Mouse (Mus musculus) adrenal gland, postnatal 36 days (tissue): ENCODE results near the gene Armcx5. TPM values are rescaled to one million over a fixed set of nuclear protein-coding genes. Genes with fewer than 3 reads are reported as not detected.
"Not testable (repeated sequence)": the region's sequence is repeated elsewhere in the genome, so short reads cannot be mapped to it uniquely, and the experiment has no call there.

Experiments
- DNase-seq, 2 experiments: peaks; one replicate each; pipeline ENCODE4 v3.0.0; 2021; ENCODE audit warnings: mixed read lengths in 1 of 2
- long read RNA-seq, 2 experiments: library from polyadenylated mRNA; stranded (forward); transcript quantifications; one replicate each; pipeline ENCODE4 v2.0.0; 2021; ENCODE audit warnings: borderline sequencing depth in 2 of 2
- total RNA-seq, 2 experiments: library from RNA; stranded (reverse); gene quantifications; 2 replicates each; pipeline ENCODE4 v1.2.3; 2021

Gene Armcx5
- total RNA-seq, result 10 to 100 TPM in 1 of 2 experiments, 1 to 10 TPM in 1; 8.3 to 22.0 TPM
- long read RNA-seq, experiment 1, transcript Armcx5-201 (4 exons, 2,779 nt), result major isoform, 17 of 17 reads
- long read RNA-seq, experiment 1, partial matches to known transcripts, result 0 of 17 reads
- long read RNA-seq, experiment 1, other reads (novel, unspliced or antisense), result 0 of 17 reads
- long read RNA-seq, experiment 2, partial matches to known transcripts, result 0 of 2 reads
- long read RNA-seq, experiment 2, other reads (novel, unspliced or antisense), result 0 of 2 reads

DNA sequence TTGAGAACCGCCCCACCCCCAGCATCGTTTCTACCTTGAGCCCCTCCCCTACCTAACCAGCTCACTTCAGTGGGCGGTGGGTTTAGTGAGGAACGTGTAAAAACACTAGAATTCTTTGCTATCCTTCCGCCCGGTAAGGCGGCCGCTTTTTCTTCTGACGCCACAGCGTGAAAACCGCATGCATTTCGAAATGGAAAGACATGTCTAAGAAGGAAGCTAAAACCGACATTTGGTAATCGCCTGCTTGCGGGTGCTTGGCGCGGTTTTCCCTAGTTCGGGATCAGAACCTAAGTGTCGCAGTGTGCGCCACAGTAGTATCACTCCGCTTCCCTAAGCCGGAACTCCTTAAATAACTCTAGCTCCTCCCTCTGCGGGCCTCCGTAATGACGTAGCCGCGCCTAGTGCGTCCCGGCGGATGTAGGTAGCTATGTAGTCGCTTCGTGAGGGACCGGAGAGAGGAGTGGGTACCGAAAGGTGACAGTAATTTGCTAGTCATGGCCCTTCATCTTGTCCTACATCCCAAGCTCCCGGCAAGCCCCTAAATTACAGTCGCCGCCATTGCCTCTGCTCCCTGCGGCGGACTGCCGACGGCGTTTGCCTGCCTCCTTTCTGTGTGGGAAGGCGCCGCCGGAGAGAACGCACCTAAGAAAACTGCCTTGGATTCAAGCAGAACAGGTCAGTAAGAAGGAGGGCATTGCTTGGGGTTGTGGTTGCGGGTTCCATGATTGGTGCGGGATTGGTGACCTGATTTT is at the start of gene Armcx5, which contains the start of gene Gprasp1:
Armcx5 (plus strand) TSS at position 430 of the 752 bp plus-strand sequence.
Gprasp1 (plus strand) TSS at position 430 of the 752 bp plus-strand sequence.
- peak; percentile 90 for DNase-seq

DNA sequence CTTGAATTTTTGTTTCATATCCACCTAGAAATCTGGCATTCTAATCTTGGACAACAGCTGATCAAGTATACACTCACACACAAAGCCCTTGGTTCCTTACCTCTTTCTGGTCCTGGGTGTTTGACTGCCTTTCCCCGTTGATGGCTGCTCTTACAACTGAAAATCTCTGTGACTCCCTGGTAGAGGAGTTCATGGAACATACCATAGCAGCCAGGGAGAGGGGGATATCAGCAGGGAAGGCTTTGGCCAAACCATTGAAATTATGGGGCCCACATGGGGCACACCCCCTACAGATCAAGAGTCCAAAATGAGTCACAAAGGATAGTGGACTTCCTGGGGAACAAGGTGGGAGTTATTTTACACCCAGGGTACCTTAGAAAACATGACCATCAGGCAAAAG is 48.9 kb upstream of the Armcx5 start, which contains the start of gene Tcp11x2:
Tcp11x2 (minus strand) TSS at position 158 of the 400 bp plus-strand sequence.
- no peak for DNase-seq

DNA sequence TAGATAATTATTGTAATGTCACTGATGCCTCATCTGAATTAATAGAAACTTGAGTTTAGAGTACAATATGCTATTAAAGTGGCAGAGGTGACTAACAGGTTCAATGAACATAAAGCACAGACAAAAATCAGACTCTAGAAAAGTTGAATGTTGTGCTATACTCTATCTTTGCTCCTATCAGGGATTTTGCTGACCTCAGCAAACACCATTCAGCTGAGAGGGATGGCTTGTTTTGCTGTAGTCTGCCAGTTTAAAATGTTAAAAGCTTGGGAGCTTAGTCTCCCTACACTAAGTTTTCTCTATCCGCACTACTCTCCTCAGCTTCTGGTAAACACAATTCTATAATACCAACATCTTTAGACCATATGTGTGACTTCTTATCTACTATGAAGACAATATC is 39.4 kb upstream of the Armcx5 start:
- DNase-seq, result no peak

- DNase-seq, result no peak
Observed at GRCm38 (mm10) chrX:135704349-135704748, 38.2 kb upstream of the Armcx5 start.

DNA sequence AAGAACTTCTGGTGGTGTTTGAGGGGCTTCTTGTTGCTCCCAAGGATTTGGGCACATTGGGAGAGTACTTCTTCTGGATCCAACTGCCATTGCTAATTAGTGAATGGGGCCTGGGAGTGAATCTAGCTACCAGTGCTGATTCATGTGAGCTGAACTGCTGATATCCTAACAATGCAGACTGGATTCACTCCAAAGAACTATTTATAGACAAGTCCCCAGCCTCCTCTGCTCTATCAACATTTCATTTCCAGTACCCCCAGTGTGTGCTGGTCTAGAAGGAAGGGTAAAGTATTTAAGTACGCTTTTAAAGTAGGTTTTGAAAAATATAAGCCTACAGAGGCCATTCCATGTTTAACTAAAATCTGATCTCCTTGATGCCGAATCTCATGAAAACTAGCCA is 29.7 kb upstream of the Armcx5 start:
- DNase-seq, result no peak

DNA sequence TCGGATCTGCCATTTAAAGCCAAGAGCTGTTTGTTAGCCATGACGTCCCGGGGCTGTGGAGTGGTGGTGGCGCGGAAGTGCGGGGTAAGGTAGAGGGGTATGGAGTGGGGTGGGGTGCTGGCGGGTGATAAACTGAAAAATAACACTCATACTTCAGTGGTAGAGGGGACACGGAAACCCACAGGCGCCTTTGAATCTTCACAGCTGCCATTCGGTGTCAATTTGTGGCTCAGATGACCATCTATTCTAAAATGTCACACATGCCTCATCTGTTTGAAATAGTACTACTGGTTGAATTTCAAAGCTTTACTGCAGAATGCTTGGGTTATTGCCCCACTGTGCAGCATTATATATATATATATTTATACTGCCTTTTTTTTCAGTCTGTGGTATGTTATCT is 17.4 kb upstream of the Armcx5 start, which contains the start of gene Tmsb15a:
Tmsb15a (minus strand) TSS at position 101 of the 400 bp plus-strand sequence.
- no peak for DNase-seq

- no peak for DNase-seq
Observed at GRCm38 (mm10) chrX:135738730-135739520, 3.6 kb upstream of the Armcx5 start.

DNA sequence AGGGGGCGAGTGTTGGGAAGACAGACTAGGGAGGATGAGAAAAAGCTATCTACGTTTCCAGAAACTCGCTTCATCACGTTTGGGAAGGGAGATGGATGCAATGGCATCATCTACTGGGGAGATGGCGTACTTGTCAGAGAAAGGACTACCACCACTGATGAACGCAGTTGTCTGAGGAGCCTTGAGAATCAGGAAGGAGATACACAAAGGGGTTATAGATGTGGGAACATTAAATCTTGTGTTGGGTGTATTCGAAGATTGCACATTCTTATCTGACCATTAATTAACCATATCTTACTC is 473 bp downstream of the Armcx5 start:
- DNase-seq, result no peak

DNA sequence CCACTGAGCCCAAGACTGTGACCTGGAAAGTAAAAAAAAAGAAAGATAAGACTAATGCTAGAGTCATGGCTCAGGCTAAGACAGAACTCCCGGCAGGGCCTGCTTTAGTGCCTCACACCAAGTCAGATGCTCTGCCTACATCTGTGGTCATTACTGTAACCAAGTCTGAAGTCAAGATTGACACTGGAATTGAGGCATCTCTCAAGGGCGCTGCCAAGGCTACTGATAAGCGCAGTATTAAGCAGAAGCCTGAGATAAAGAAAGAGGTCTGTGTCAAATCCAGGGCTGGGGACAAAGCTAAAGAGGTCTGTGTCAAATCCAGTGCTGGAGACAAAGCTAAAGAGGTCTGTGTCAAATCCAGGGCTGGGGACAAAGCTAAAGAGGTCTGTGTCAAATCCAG is 2.8 kb downstream of the Armcx5 start:
- DNase-seq, result peak in 1 of 2 experiments; percentile 29

- peak; percentile 66 to 70 for DNase-seq
Observed at GRCm38 (mm10) chrX:135752832-135753231, 10.3 kb downstream of the Armcx5 start.

GRCm38 (mm10) chrX:135761707-135762106 is 19.2 kb downstream of the Armcx5 start:
- DNase-seq, result peak in 1 of 2 experiments; percentile 22

DNA sequence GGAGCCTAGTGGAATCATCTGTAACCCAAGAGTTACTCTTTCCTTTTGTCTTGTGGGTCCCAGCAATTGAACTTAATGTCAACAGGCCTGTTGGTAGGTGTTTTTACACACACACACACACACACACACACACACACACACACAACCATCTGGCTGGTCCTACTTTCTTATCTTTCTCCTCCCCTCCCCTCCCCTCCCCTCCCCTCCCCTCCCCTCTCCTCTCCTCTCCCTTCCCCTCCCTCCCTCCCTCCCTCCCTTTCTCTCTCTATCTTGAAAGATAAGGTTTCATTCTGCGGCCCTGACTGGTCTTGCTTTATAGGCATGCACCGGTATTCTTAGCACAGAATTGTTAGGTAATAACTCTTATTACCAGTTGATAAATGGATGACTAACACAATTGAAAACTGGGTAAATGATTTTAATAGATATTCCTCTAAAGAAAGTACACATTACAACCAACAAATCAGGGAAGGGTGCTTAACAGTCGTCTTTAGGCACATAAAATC is 25.6 kb downstream of the Armcx5 start:
- no peak for DNase-seq

DNA sequence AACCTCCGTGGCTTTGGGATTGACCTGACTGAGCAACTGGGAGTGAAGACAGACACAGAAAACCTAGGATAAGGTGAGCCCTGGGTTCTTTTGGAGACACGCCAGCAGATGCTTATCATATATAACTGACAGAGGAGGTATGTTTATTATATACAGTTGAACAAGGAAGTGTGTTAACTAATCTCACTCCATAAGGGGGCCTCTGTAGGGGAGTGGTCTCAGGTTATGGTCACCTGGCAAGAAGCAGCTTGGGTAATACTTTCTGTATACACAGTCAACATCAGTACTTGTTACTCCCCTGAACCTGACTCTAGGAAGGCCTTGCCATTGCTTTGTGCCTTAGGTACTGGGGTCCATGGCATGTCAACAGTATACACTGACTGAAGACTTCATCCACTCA is 26.0 kb downstream of the Armcx5 start:
- no peak for DNase-seq

GRCm38 (mm10) chrX:135791536-135791935 is 49.0 kb downstream of the Armcx5 start:
- DNase-seq, result no peak

- DNase-seq, result no peak
Observed at GRCm38 (mm10) chrX:135792326-135792725, 49.8 kb downstream of the Armcx5 start.

GRCm38 (mm10) chrX:135795591-135796304 is 53.2 kb downstream of the Armcx5 start:
- peak; percentile 50 to 55 for DNase-seq

DNA sequence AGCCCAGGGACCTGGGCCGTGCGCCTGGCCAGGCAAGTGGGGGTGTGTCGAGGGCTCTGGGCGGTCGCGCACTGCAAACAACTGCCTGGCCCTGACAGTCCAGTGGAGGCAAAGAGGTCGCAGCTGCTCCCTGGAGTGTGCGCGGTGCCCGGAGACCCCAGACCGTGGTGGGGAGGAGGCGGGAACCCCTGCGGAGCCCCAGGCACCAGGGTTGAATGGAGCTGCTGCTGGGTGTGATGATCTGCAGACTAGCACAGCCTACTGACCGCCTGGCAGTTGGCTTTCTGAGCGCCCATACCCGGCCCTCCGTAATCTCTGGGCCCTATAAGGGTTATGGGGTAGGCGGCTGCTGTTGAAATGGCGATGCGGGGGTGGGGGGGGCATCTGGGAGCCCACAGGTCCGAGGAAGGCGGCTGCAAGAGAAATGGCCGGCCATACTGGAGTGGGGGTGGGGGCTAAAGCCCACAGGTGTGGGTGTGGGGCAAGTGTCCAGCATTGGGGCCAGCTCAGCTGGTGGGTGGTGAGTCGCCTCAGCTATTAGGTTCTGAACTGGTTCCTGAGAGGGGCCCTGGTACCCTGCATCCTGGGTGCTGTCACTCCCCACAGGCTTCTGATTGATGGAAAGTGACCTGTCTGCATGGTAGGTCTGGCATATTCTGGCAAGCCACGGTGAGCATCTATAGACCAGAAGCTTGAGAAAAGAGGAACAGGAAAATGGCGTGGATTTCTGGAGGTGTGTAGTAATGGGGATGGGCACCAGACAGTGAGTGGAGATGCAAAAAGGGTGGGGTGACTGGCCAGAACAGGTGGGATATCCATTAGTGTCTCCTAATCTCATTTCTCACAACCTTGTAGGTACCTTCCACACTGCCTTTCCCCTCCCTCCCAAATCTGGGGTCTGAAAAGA is 54.0 kb downstream of the Armcx5 start:
- not testable (repeated sequence) for DNase-seq
